Mouse (Mus musculus) C2C12 (cell line): ENCODE data around the gene Esp4.

Experiments used
- CTCF ChIP-seq: IDR thresholded peaks from one replicate; pipeline ENCODE4 v1.5.1; 2011; ENCODE audit not compliant: control insufficient read depth, insufficient read depth, insufficient read length
- FOSL1 ChIP-seq: IDR thresholded peaks from one replicate; pipeline ENCODE4 v1.8.0; 2011; ENCODE audit warnings: mild to moderate bottlenecking, low read length; ENCODE audit not compliant: poor library complexity, insufficient read depth, severe bottlenecking
- MAX ChIP-seq: IDR thresholded peaks from one replicate; pipeline ENCODE4 v1.6.1; 2011; ENCODE audit warnings: mild to moderate bottlenecking, control low read depth
- USF1 ChIP-seq: IDR thresholded peaks from one replicate; pipeline ENCODE4 v1.6.1; 2011; ENCODE audit warnings: low read depth, mild to moderate bottlenecking, control low read depth, moderate library complexity

- TF ChIP-seq FOSL1 (no peak), CTCF (no peak), MAX (no peak), USF1 (no peak)
These were observed at the start of gene Esp4 for GRCm38 (mm10) chr17:40598294-40598693.
